Mouse (Mus musculus) right cerebral cortex, postnatal 4 days (tissue): ENCODE measurements at regions not wholly inside any gene's neighbourhood (a gene's known extent, or its start where the extent isn't known, plus 50 kb on each side); places are given as distances from the start of the nearest gene placed in this dataset.
"Not testable (repeated sequence)": the region's sequence is repeated elsewhere in the genome, so short reads cannot be mapped to it uniquely, and the experiment has no call there.

Source experiments
- DNase-seq: peaks from one replicate; pipeline ENCODE4 v3.0.0-alpha.2; 2022

DNA sequence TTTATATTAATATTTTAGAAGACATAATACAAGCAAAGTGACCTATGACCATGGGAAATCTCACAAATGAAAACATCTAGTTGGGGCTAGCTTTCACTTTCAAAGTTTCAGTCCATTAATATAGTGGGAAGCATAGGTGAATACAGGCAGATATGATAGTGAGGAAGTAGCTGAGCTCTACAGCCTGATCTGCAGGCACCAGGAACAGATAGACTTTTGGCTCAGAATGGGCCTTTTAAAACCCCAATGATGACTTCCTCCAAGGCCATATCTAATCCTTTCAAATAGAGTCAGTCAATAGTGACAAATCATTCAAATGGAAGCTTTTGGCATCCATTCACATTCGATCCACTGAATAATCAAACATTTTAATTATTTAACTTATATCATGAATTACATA, 581.6 kb upstream of the Pcdh17 start:
- DNase-seq: no peak

DNA sequence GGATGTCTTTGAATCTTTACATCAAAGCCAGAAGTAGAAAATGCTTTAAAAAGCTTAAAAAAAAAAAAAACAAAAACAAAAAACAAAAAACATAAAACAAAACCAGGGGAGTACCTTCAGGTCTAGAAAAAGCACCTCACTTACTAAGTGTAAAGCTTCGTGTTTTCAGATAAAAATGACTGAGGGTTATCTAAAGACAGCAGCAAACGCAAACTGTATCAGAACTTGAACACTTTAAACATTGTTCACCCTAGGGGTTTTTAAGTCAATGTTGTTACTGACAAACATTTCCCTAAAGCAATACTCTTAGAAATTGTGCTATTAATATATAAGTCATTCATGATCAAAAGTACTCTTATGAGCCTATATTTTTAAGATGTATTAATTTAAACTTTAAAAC, 580.7 kb upstream of the Pcdh17 start:
- DNase-seq: no peak

DNA sequence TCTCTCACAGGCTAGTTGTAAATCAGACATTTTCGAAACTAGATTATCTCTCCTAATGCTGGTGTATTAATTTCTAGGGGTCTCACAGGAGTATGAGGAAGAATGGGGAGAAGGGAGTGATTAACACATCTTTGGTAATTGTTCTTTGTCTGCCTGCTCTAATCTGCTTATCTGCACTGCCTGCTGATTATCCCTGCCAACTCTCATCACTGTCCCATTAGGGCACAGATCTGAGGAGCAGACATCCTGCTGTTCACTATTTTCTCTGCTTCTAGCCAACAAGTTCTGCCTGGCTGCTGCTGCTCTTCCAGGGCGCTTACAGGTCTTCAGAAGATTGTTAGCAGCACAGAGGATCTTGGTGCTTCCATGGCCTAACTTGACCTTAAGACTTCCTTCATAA, 557.0 kb upstream of the Pcdh17 start:
- no peak for DNase-seq

DNA sequence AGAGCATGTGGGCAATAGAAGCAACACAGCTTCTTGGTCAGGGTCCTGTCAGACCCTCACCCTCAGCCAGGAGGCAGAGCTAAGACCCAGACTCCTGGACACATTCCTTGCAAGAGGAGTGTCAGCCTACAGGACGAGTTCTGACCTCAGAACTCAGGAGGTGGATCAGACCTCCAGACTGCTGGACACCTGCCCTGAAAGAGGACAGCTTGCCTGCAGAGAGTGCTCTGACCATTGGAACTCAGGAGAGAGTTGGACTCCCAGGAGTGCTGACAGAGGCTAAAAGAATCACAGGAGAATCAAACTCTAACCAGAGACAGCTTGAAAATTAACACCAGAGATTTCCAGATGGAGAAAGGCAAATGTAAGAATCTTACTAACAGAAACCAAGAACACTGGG, 542.7 kb upstream of the Pcdh17 start:
- DNase-seq: not testable (repeated sequence)

DNA sequence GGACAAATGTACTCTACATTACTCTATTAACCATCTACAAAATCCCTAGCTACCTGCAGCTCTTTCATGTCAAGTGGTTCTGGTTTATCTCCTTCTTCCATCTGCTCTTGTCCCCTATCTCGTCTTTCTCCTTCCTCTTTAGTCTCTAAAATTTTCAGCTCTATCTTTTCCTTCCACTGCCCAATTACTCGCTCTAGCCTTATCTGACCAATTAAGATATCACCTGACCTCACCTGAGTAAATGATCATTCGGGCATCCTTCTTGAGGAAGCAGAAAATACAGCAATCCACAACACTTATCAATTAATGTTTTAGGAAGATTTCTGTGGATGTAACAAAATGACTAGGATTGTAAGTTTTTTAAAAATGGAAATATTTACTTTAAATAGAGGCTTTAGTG, 500.3 kb upstream of the Pcdh17 start:
- DNase-seq: no peak

DNA sequence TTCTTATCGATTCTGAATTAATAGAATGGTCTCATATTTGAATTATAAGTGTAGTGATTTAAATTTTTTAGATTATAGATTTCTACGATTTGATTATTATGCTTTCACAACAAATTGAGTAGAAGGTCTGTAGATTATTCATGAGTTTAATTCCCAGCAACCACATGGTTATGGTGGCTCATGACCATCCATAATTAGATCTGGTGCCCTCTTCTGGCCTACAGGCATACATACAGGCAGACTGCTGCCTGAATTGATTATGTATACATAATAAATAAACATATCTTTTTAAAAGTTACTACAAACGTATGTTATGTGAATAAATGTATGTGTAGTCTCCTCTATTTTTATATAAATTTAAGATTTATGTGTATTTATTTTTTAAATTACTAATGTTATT, 499.2 kb upstream of the Pcdh17 start:
- DNase-seq: no peak

DNA sequence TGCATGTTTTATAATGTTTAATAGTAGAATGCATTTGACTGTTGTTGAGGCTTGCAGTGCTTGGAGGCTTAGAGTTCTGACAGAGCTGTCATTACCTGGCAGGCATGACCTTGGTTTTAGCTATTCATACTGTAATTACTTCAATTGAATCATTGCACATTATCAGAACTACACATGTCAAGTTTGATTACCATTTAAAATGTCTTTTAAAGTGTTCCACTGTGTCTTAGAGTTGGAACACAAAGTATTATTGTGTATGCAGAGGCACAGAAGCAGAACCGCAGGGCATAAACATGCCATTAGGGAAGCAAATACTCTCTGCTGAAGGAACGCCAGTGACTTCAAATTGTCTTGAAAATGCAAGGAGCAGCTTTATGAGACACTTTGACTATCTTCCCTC, 493.7 kb upstream of the Pcdh17 start:
- DNase-seq: no peak

DNA sequence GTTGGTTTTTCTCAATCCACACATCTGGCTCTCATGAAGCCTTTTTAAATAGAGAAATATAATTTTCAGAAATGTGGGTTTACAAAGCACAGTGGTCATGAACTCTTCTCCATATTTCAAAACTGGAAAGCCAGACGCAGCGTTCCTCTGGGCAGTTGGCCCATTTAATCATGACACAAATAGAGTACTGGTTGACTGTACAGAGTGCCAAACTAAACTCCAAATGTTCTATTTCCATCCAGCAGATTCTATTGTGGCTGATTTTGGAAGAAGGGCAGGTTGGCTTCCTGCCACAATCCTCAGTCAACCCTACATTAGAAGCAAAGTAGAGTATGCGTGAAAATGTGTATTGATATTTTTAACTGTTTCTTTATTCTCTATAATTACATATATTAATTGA, 484.3 kb upstream of the Pcdh17 start:
- DNase-seq: peak; percentile 19

DNA sequence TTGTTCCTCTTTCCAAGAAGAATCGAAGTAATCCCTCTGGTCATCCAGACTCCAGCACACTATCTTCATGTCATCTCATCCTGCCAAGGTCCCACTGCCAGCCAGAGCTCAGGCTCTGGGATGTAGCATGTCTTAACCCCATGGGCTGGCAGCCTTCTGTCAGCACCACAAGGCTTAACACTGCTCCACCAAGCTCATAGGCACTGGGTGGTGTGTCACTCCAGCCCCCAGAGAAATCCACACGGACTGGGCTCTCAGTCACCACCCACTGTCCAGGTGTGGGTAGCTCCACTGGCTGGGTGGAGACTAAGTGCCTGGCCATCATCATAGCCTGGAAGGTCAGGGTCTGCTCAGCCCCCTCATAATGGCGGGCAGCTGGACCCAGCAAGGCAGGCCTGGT, 459.8 kb upstream of the Pcdh17 start:
- no peak for DNase-seq
